Mouse (Mus musculus): ENCODE data around the gene Hist2h3c1. TPM values are rescaled to one million over a fixed set of nuclear protein-coding genes. Genes with fewer than 3 reads are reported as not detected.
"Not testable (repeated sequence)": the region's sequence is repeated elsewhere in the genome, so short reads cannot be mapped to it uniquely, and the experiment has no call there.

The Hist2h3c1 gene
- polyA plus RNA-seq (2012; fragmentation: generic; extraction: Trizol) = not detected

GRCm38 (mm10) chr3:96246427-96246856, at the start of gene Hist2h3c1:
Gene Hist2h3c1 (plus strand): TSS chr3:96246685.
- Histone ChIP-seq H3K4me3 (peak within 1 kb of the TSS; percentile 35), H3ac (ENCODE audit: control insufficient read depth, insufficient read length) (peak within 1 kb of the TSS; percentile 87), H3K4me2 (ENCODE audit: low read depth) (peak within 1 kb of the TSS; percentile 74)
- H3K36me3 ChIP-seq (ENCODE audit: control insufficient read depth, insufficient read depth); H3K27me3 ChIP-seq (ENCODE audit: control insufficient read depth, insufficient read depth, insufficient read length); H3K79me2 ChIP-seq (ENCODE audit: control insufficient read depth, insufficient read depth): not testable (repeated sequence)

- Histone ChIP-seq H3K27me3 (ENCODE audit: control insufficient read depth, insufficient read depth, insufficient read length) (no peaks in the 10 kb centered on the region), H3K79me2 (ENCODE audit: control insufficient read depth, insufficient read depth) (no peaks in the 10 kb centered on the region), H3K36me3 (ENCODE audit: control insufficient read depth, insufficient read depth) (no peaks in the 10 kb centered on the region), H3K4me2 (ENCODE audit: low read depth) (peak overlapping the region; percentile 86), H3ac (ENCODE audit: control insufficient read depth, insufficient read length) (peak overlapping the region; percentile 26), H3K4me3 (peak overlapping the region; percentile 48)
- TF ChIP-seq POLR2A (IDR thresholded peaks at IDR 0.05; ENCODE audit: insufficient read length, low read depth) (peak; percentile 86), POLR2AphosphoS2 (IDR thresholded peaks at IDR 0.05; ENCODE audit: insufficient read length, low read depth) (peak; percentile 87), REST (IDR thresholded peaks at IDR 0.05; ENCODE audit: insufficient read depth, insufficient read length) (no peak), SRF (IDR thresholded peaks at IDR 0.05; ENCODE audit: control insufficient read depth, insufficient read length, low read depth) (peak; percentile 26), MYOG (IDR thresholded peaks at IDR 0.05; ENCODE audit: control insufficient read depth in 1 of 3, insufficient read depth in 1 of 3, insufficient read length in 2 of 3, low read depth in 2 of 3) (no peak)
Measured at GRCm38 (mm10) chr3:96197129-96197749, 49.2 kb upstream of the Hist2h3c1 start.

- H3K36me3 ChIP-seq (ENCODE audit: control insufficient read depth, insufficient read depth) = no peaks in the 10 kb centered on the region
- no peak overlapping the region for H3K4me3 ChIP-seq
- H3K27me3 ChIP-seq (ENCODE audit: control insufficient read depth, insufficient read depth, insufficient read length) = no peaks in the 10 kb centered on the region
- H3K4me2 ChIP-seq (ENCODE audit: low read depth) = peak overlapping the region; percentile 86
- no peaks in the 10 kb centered on the region for H3K79me2 ChIP-seq (ENCODE audit: control insufficient read depth, insufficient read depth)
- H3ac ChIP-seq (ENCODE audit: control insufficient read depth, insufficient read length) = no peak overlapping the region
- TF ChIP-seq POLR2A (IDR thresholded peaks at IDR 0.05; ENCODE audit: insufficient read length, low read depth) = no peak
- TF ChIP-seq USF1 (IDR thresholded peaks at IDR 0.05; ENCODE audit: low read depth) = no peak
- TF ChIP-seq REST (IDR thresholded peaks at IDR 0.05; ENCODE audit: insufficient read depth, insufficient read length) = no peak
- no peak for TF ChIP-seq MYOG (IDR thresholded peaks at IDR 0.05; ENCODE audit: control insufficient read depth in 1 of 3, insufficient read depth in 1 of 3, insufficient read length in 2 of 3, low read depth in 2 of 3)
Measured at GRCm38 (mm10) chr3:96198181-96198580, 48.3 kb upstream of the Hist2h3c1 start.

- H3K27me3 ChIP-seq (ENCODE audit: control insufficient read depth, insufficient read depth, insufficient read length); H3ac ChIP-seq (ENCODE audit: control insufficient read depth, insufficient read length); H3K79me2 ChIP-seq (ENCODE audit: control insufficient read depth, insufficient read depth); H3K36me3 ChIP-seq (ENCODE audit: control insufficient read depth, insufficient read depth); H3K4me3 ChIP-seq; H3K4me2 ChIP-seq (ENCODE audit: low read depth): not testable (repeated sequence)
Measured at GRCm38 (mm10) chr3:96198601-96199251, 47.8 kb upstream of the Hist2h3c1 start.

- Histone ChIP-seq H3K79me2 (ENCODE audit: control insufficient read depth, insufficient read depth) (no peaks in the 10 kb centered on the region), H3K27me3 (ENCODE audit: control insufficient read depth, insufficient read depth, insufficient read length) (no peaks in the 10 kb centered on the region), H3ac (ENCODE audit: control insufficient read depth, insufficient read length) (no peak overlapping the region), H3K36me3 (ENCODE audit: control insufficient read depth, insufficient read depth) (no peaks in the 10 kb centered on the region), H3K4me3 (no peak overlapping the region), H3K4me2 (ENCODE audit: low read depth) (no peak overlapping the region)
- TF ChIP-seq REST (IDR thresholded peaks at IDR 0.05; ENCODE audit: insufficient read depth, insufficient read length) (no peak), SRF (IDR thresholded peaks at IDR 0.05; ENCODE audit: control insufficient read depth, insufficient read length, low read depth) (no peak), MAX (IDR thresholded peaks at IDR 0.05; ENCODE audit: low read depth) (no peak), TCF12 (IDR thresholded peaks at IDR 0.05; ENCODE audit: insufficient read depth, poor library complexity, severe bottlenecking) (no peak), POLR2AphosphoS2 (IDR thresholded peaks at IDR 0.05; ENCODE audit: insufficient read length, low read depth) (no peak), POLR2A (IDR thresholded peaks at IDR 0.05; ENCODE audit: insufficient read length, low read depth) (no peak), USF1 (IDR thresholded peaks at IDR 0.05; ENCODE audit: low read depth) (no peak), CEBPB (IDR thresholded peaks at IDR 0.05; ENCODE audit: insufficient read depth, poor library complexity, severe bottlenecking) (no peak), E2F4 (IDR thresholded peaks at IDR 0.05; ENCODE audit: insufficient read depth) (no peak)
Measured at GRCm38 (mm10) chr3:96199731-96200130, 46.8 kb upstream of the Hist2h3c1 start.

GRCm38 (mm10) chr3:96207819-96208218, 38.7 kb upstream of the Hist2h3c1 start:
- H3K27me3 ChIP-seq (ENCODE audit: control insufficient read depth, insufficient read depth, insufficient read length) = no peaks in the 10 kb centered on the region
- H3K4me3 ChIP-seq = no peak overlapping the region
- H3K4me2 ChIP-seq (ENCODE audit: low read depth) = no peak overlapping the region
- TF ChIP-seq POLR2AphosphoS2 (IDR thresholded peaks at IDR 0.05; ENCODE audit: insufficient read length, low read depth) = no peak
- no peak for TF ChIP-seq MYOD1 (IDR thresholded peaks at IDR 0.05; ENCODE audit: control insufficient read depth in 1 of 3, insufficient read length in 2 of 3, low read depth in 2 of 3)
- TF ChIP-seq TCF12 (IDR thresholded peaks at IDR 0.05; ENCODE audit: insufficient read depth, poor library complexity, severe bottlenecking) = no peak
- no peak for TF ChIP-seq MAX (IDR thresholded peaks at IDR 0.05; ENCODE audit: low read depth)
- no peak for TF ChIP-seq SRF (IDR thresholded peaks at IDR 0.05; ENCODE audit: control insufficient read depth, insufficient read length, low read depth)
- no peak for TF ChIP-seq TCF3 (IDR thresholded peaks at IDR 0.05; ENCODE audit: insufficient read length, low read depth)
- TF ChIP-seq USF1 (IDR thresholded peaks at IDR 0.05; ENCODE audit: low read depth) = no peak
- TF ChIP-seq MYOG (IDR thresholded peaks at IDR 0.05; ENCODE audit: control insufficient read depth in 1 of 3, insufficient read depth in 1 of 3, insufficient read length in 2 of 3, low read depth in 2 of 3) = no peak
- TF ChIP-seq REST (IDR thresholded peaks at IDR 0.05; ENCODE audit: insufficient read depth, insufficient read length) = no peak
- no peak for TF ChIP-seq E2F4 (IDR thresholded peaks at IDR 0.05; ENCODE audit: insufficient read depth)
- TF ChIP-seq CEBPB (IDR thresholded peaks at IDR 0.05; ENCODE audit: insufficient read depth, poor library complexity, severe bottlenecking) = no peak
- TF ChIP-seq POLR2A (IDR thresholded peaks at IDR 0.05; ENCODE audit: insufficient read length, low read depth) = no peak
- H3ac ChIP-seq (ENCODE audit: control insufficient read depth, insufficient read length) = no peak overlapping the region
- no peaks in the 10 kb centered on the region for H3K36me3 ChIP-seq (ENCODE audit: control insufficient read depth, insufficient read depth)
- H3K79me2 ChIP-seq (ENCODE audit: control insufficient read depth, insufficient read depth) = no peaks in the 10 kb centered on the region

Data from myocyte (in vitro differentiated cells).